Mouse (Mus musculus): ENCODE data around the gene Zfp28.

Zfp28 gene

GRCm38 (mm10) chr7:6397996-6398975, 15.2 kb downstream of the Zfp28 start, which contains the start of gene Smim17:
Smim17 (plus strand) TSS chr7:6398715.
- peak; percentile 58 for DNase-seq (ENCODE audit: low spot score)

DNA sequence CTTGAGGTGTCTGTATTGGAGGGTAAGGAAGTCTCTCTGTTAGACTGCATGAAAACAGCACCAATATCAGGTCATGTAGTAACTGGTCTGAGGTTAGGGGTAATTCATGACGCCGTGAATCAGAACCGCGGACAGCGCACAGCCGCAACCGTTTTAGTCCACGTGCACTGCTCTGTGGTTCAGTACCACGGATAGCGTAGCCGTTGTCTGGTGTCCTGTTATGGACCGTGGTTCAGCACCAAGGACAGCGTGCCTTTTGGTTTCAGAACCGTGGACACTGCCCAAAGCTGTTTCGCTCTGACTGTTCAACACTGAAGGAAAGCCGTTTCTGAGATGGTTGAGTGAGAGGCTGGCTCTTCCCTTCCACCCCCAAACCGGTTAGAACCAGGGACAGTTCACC, 26.9 kb downstream of the Zfp28 start, which contains the start of gene Gm20715:
Gene Gm20715 (plus strand): TSS at position 235 of the 400 bp plus-strand sequence.
- peak; percentile 90 for DNase-seq (ENCODE audit: low spot score)

DNA sequence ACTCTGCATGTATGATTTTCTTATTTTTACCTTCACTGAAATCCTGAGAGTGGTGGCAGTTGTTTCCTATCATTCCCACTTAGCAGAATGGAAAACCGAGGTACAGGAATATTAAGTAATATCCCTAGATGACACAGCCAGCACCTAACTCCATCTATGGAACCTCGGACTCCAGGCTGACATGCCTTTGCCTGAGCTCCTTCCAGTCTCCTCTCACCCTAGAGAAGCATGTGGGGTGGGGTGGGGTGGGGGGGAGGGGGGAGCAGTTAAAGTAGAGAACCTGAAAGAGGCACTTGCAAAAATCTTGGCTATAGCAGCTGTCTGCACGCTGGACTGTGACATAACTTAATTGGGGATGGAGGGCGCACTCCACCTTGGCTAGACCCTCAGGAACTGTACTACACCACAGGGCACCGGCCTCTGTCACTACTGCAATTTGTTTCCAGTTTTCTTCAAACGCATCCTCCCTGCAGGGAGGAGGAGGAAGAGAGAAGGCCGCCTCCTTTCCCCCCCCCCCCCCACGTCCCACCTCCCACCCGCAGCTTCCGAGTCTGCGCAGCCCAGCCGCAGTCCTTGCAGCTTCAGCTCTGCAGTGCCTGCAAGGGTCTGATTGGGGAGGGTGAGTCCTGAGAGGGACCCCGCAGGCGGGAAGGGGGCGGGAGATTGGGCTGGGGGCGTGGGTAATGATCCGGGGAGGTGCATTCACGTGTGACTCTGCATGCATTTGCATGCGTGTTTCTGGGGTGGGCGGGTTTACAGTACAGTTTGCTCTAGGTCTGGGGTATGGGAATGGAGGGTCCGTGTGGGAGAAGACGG, 31.7 kb downstream of the Zfp28 start:
- DNase-seq (ENCODE audit: low spot score): no peak

DNA sequence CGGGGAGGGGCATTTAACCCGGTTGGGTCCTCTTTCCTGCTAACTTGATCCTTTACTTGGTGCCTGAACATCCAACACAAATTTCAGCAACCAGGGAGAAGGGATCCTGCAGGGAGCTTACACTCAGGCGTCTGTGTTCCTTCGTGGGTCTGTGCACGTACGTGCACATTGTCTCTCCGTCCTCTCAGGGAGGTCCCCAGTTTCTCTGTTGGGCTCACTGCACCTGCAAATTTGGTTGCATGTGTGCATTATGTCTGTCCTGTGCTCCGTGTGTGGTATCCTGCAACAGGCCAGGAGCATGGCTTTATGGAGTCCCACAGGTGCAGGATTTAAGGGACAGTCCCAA, 32.3 kb downstream of the Zfp28 start:
- DNase-seq (ENCODE audit: low spot score): no peak

- DNase-seq (ENCODE audit: low spot score): no peak
Measured at GRCm38 (mm10) chr7:6419894-6420293, 36.8 kb downstream of the Zfp28 start.

DNA sequence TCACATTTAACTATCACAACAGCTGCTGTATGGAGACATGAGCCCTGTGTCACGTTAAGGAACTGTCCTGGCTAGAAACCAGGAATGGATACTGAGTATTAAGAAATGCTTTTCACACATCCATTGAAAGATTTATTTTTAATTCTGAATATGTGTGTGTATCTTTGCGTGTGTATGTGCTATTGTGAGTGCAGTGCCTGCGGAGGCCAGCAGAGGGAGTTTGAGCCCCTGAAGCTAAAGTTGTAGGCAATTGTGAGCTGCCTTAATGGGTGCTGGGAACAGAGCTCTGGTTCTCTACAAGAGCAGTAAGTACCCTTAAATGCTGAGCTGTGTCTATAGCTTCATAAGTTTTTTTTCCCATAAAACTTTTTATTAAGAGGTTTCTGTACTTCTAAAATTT, 46.3 kb downstream of the Zfp28 start:
- DNase-seq (ENCODE audit: low spot score): no peak

DNA sequence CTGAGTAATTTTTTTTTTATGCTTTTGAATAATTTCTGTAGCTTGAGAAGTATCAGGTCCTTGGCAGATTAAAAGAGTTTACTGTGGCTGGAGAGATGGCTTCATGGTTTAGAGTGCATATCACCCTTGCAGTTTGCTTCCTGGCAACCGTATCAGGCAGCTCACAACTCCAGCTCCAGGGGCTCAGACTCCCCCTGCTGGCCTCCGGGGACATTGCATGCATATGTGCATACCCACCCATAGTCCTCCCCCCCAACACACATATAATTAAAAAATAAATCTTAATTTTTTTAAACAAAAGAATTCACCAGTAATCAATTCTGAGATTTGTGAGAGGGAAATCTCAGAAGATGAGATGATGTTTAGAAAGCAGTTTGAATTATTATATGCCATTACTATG, 47.2 kb downstream of the Zfp28 start:
- no peak for DNase-seq (ENCODE audit: low spot score)

- no peak for DNase-seq (ENCODE audit: low spot score)
Measured at GRCm38 (mm10) chr7:6438388-6438787, 55.3 kb downstream of the Zfp28 start, which contains the start of gene Olfr1344. Olfr1344 (plus strand) TSS chr7:6438688.

DNA sequence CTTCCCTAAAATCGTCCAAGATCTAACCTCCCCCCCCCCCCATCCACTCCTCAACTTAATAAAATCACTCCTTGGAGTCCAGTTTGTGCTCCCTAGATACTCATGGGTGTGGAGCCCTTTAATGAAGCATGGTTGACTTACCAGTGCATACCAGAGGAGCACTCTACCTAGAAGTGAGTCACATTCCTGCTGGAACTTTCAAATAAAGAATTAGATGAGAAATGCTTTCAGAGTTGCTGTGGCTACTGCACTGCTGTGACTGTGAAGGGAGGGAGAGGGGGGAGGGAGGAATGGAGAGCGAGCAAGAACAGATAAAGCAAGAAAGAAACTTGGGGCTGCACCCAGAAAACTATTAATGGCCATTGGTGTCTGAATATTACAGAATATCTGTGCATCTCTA, 58.1 kb downstream of the Zfp28 start:
- DNase-seq (ENCODE audit: low spot score): no peak
